Mouse (Mus musculus) c-Kit-positive CD71-positive TER-119-negative erythroid progenitor cells, embryonic 14.5 days (primary cell): ENCODE results near the gene Csnk1g2.
"Not testable (repeated sequence)": the region's sequence is repeated elsewhere in the genome, so short reads cannot be mapped to it uniquely, and the experiment has no call there.

Experiments used
- DNase-seq: peaks from one replicate; pipeline ENCODE4 v3.0.0-alpha.2; 2013; ENCODE audit warnings: low read depth

Csnk1g2 gene

GRCm38 (mm10) chr10:80602698-80603325 lies 19.8 kb upstream of the Csnk1g2 start, which contains the start of the genes Scamp4 and Adat3:
Scamp4 (plus strand) TSS chr10:80602872.
Adat3 (plus strand) TSS chr10:80602880.
- peak; percentile 93 for DNase-seq

DNA sequence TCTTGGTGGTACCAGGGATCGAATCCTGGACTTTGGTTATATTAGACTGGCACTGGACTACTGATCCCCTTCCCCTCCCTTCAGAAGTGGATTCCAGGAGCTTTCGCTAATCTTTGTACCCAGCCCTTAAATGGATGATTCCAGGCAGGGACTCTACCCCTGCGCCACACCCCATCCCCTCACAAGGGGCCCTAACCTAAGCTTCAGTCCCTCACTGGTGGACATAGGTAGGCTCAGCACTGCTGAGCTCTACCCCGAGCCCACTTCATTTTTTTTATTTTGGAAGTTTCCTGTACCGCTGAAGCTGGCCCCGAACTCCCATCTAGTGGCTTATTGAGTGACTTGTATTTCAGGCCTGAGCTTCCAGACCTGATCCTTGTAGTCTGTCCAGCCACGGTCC lies 19.3 kb upstream of the Csnk1g2 start:
- DNase-seq = no peak

DNA sequence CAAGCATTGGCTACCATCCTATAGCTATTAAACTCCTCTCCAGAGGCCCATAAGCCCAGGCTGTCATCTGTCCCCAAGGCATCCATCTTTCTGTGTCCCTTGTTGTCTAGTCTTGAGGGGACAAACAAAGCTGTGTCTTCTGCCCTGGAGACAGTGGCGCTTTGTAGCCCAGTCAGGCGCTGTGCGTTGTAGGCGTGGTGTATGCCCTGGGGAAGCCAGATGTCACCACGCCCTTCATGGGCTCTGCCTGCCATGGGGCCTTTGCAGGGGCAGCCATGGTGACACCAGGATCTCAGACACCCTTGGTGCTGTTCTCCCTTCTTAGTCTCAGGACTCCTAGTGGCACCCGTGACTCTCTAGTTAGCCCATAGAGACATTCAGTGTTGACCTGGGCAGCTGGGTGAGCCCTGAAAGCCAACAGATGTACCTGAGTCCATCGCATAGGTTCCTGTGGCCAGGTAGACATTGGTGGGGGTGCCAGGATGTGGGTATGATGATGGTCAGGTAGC lies 18.6 kb upstream of the Csnk1g2 start:
- peak; percentile 80 for DNase-seq

DNA sequence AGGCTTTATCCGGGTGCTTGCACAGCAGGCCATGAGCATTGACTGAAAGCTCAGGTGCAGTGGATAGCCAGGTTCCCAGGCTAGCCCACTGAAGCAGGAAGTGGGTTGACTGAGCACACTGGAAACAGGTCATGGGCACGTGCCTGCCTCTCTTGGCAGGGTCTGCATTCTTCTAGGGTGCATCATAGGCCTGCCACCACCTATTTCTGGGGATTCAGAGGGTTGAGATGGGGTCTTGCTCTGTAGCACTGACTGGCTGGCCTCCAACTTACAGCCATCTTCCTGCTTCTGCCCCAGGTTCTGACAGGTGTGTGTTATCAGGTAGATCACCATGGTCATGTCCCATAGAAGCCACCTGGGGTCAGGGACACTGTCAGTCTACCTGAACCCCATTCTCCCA lies 17.6 kb upstream of the Csnk1g2 start:
- no peak for DNase-seq

GRCm38 (mm10) chr10:80605721-80606120 lies 16.9 kb upstream of the Csnk1g2 start, which contains the start of gene Gm49322:
Gm49322 (plus strand) TSS chr10:80606021.
- DNase-seq = not testable (repeated sequence)

GRCm38 (mm10) chr10:80606306-80606705 lies 16.3 kb upstream of the Csnk1g2 start:
- DNase-seq = no peak

DNA sequence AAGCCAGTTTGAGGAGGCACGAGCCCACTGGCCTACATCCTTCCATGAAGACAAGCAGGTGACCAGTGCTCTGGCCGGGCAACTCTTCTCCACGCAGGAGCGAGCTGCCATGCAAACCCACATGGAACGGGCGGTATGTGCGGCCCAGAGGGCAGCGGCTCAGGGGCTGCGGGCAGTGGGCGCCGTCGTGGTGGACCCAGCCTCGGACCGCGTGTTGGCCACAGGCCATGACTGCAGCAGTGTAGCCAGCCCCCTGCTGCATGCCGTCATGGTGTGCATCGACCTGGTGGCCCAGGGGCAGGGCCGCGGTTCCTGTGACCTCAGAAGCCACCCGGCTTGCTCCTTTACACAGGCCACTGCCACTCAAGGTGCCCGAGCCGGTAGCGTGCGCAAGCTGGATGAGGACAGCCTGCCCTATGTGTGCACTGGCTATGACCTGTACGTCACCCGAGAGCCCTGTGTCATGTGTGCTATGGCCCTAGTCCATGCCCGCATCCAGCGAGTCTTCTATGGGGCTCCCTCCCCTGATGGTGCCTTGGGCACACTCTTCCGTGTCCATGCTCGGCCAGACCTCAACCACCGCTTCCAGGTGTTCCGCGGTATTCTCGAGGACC lies 15.8 kb upstream of the Csnk1g2 start:
- DNase-seq = no peak

GRCm38 (mm10) chr10:80608435-80608834 lies 14.2 kb upstream of the Csnk1g2 start:
- DNase-seq = no peak

DNA sequence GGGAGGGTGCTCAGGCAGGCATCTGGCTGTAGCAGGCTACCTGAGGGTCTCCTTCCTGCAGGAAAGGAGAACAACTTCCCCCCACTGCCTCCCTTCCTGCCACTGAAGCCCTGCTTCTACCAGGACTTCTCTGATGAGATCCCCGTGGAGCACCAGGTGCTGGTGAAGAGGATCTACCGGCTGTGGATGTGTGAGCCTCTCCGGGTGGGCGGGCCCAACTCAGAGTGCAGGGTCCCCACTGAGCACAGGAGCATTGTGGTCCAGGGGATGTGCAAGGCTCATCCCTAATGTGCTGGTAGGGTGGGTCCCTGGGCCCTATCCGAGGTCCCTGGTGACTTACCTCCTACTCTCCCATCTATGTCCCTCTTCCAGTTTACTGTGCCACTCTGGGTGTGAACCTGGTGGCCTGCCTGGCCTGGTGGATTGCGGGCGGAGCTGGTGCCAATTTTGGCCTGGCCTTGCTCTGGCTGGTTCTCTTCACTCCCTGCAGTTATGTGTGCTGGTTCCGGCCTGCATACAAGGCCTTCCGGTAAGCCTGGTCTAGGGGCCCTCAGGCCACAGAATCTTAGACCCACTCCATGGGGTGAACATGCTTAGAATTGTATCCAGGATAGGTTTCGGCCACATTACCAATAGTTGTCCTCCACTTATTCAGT lies 13.2 kb upstream of the Csnk1g2 start:
- no peak for DNase-seq

GRCm38 (mm10) chr10:80610116-80610785 lies 12.4 kb upstream of the Csnk1g2 start:
- DNase-seq = no peak

- DNase-seq = no peak
Observed at GRCm38 (mm10) chr10:80611024-80611423, 11.6 kb upstream of the Csnk1g2 start.

DNA sequence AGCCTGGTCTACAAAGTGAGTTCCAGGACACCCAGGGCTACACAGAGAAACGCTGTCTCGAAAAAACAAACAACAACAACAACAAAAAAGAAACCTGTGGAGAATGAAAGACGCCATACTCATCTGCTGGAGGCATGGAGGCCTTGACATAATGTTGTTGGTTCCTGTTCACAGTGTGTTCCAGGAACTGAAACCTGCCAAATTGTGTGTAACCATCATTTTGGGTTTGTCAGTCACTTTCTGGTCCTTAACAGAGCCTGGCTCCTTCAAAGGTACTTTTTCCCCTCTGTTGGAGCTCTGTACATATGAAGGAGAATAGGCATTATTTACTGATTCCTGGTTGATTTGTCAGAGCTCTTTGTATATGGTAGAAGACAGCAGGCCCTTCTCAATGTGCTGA lies 10.7 kb upstream of the Csnk1g2 start:
- no peak for DNase-seq

DNA sequence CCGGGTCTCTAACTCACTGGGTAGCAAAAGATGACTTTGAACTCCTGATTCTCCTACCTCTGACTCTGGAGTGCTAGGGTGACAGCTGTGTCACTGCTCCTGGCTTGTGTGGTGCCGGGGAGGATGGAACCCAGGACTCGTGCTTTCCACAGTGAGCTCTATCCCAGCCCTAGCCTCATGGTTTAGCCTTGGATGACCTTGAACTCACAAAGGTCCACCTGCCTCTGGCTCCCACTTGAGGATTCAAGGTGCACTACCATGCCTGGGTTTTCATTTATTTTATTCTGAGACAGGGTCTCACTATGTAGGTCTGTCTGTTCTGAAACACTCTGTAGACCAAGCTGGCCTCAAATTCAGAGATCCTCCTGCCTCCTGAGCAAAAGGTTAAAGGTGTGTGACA lies 8.8 kb upstream of the Csnk1g2 start:
- no peak for DNase-seq

DNA sequence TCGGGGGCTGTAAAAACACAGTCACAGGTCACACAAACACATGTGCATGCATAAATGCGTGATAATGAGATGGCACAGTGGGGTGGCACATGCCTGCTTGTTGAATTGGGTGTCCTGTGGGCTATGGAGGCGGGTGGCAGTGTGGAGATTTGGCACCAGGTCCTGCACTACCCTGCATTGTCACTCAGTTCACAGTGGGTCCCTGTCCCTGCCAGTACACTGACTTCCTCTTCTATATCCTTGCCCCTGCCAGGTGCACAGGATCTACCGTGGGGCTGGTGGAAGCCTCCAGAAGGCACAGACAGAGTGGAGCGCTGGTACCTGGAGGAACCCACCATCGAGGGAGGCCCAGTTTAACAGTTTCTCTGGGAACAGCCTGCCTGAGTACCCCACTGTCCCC lies 8.3 kb upstream of the Csnk1g2 start:
- no peak for DNase-seq

GRCm38 (mm10) chr10:80618181-80618580 lies 4.5 kb upstream of the Csnk1g2 start:
- no peak for DNase-seq

DNA sequence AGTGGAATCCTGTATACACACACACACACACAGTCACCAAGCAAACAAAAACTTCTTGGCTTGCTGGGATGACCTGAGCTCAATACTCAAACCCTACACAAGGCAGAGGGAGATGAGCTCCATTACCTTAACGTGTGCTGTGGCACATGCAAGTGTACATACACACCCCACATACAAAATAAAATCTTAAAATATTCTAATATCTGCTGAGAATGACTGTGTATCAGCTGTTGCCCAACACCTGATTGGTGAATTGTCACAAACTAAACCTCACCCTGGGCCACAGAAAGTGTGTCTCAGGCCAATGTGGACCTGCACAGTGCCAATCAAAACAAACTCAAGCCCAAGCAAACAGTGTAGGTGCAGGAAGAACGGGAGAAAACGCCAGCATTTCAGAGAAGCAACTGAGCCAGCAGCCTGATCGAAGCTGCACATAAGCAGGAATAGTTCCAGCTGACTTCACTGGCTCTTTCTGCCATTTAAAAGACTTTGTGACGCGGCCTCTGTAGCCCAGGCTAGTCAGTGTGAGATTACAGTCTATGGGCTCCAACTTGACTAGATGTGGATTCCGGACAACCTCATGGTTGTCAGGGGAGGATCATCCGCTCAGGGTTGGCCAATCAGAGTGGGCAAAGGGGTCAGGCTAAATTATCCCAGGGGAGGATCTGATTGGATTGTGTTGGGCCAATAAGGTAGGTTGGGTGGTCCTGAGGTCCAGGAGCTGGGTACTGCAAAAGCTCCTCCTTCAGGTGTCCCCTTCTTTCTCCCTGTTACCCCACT lies 3.0 kb upstream of the Csnk1g2 start:
- no peak for DNase-seq

GRCm38 (mm10) chr10:80620365-80620764 lies 2.3 kb upstream of the Csnk1g2 start:
- DNase-seq = no peak

- DNase-seq = no peak
Observed at GRCm38 (mm10) chr10:80620796-80621689, 1.6 kb upstream of the Csnk1g2 start.

- no peak for DNase-seq
Observed at GRCm38 (mm10) chr10:80621690-80621939, 1.0 kb upstream of the Csnk1g2 start.

- DNase-seq = peak; percentile 100
Observed at GRCm38 (mm10) chr10:80621940-80622660, 538 bp upstream of the Csnk1g2 start.
